Mouse (Mus musculus) liver, embryonic 16.5 days (tissue): ENCODE results near the gene Psma4. TPM values are rescaled to one million over a fixed set of nuclear protein-coding genes. Genes with fewer than 3 reads are reported as not detected.

Experiments used
- polyA plus RNA-seq: library from polyadenylated mRNA; unstranded; fragments of >200 nt; fragmentation: Nextera tagmentation; extraction: Ambion mirVana; gene quantifications from 2 replicates; pipeline ENCODE4 v1.2.1, GENCODE M21; 2015

The Psma4 gene
- polyA plus RNA-seq, 1 experiment from 2014 or later: 117 TPM

Other genes starting within 250 kb of the Psma4 start
- 71.1 and 78.8 TPM in 2 replicates for gene Wdr61, start 216.3 kb upstream of the Psma4 start, polyA plus RNA-seq
- gene Crabp1, start 186.0 kb upstream of the Psma4 start, polyA plus RNA-seq: 0.15 and 0.32 TPM in 2 replicates
- 9.7 and 9.9 TPM in 2 replicates for gene Ireb2, start 87.0 kb upstream of the Psma4 start, polyA plus RNA-seq
- gene Hykk, start 33.5 kb upstream of the Psma4 start, polyA plus RNA-seq: 3.3 and 4.5 TPM in 2 replicates
- 0.31 TPM in 1 of 2 replicates, not detected in the other for gene AY074887, start 208 bp downstream of the Psma4 start, polyA plus RNA-seq
- gene Chrna5, start 30.1 kb downstream of the Psma4 start, polyA plus RNA-seq: not detected in 2 replicates
- 0.05 TPM in 1 of 2 replicates, not detected in the other for gene Chrna3, start 75.8 kb downstream of the Psma4 start, polyA plus RNA-seq
- 0.04 TPM in 1 of 2 replicates, not detected in the other for gene Chrnb4, start 98.0 kb downstream of the Psma4 start, polyA plus RNA-seq
- 5.0 and 6.0 TPM in 2 replicates for gene Ube2q2, start 198.1 kb downstream of the Psma4 start, polyA plus RNA-seq